Mouse (Mus musculus) liver, embryonic 14.5 days (tissue): ENCODE results near the gene Cnih1.

Experiments
- CTCF ChIP-seq: IDR thresholded peaks from 2 replicates; pipeline ENCODE4 v1.5.1; 2016; ENCODE audit warnings: antibody characterized with exemption, low read depth, control low read depth
- EP300 ChIP-seq: IDR thresholded peaks from 2 replicates; pipeline ENCODE4 v1.6.1; 2016; ENCODE audit warnings: antibody characterized with exemption, low read depth

GRCm38 (mm10) chr14:46803259-46803658 lies 15.0 kb upstream of the Cnih1 start:
- TF ChIP-seq EP300: no peak
- TF ChIP-seq CTCF: no peak
